Mouse (Mus musculus) cerebellum, adult 9-11 months (tissue): ENCODE data around the gene Drd3.

Experiments
- DNase-seq: peaks from one replicate; pipeline ENCODE4 v3.0.0; 2022

Gene Drd3

DNA sequence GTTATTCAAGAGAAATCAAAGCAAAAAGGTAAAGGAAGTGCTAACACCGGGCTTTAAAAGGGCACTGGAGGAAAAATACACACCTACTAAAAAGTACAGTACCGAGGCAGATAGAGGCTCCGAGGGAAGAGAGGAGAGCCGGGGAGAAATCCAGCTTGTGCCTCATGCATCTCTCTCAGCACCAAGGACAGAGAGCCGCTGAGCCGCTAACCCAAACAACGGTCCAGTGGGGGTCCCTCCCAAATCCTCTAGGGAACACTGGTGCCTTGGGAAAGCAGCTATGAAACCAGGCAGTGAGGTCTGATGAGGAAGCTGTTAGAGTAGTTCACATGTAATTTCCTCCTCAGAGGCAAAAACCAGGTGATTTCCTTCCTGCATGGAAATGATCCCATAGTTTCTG lies at the start of gene Drd3:
Gene Drd3, plus strand, starts transcription at position 276 of the 400 bp plus-strand sequence.
- DNase-seq: no peak

DNA sequence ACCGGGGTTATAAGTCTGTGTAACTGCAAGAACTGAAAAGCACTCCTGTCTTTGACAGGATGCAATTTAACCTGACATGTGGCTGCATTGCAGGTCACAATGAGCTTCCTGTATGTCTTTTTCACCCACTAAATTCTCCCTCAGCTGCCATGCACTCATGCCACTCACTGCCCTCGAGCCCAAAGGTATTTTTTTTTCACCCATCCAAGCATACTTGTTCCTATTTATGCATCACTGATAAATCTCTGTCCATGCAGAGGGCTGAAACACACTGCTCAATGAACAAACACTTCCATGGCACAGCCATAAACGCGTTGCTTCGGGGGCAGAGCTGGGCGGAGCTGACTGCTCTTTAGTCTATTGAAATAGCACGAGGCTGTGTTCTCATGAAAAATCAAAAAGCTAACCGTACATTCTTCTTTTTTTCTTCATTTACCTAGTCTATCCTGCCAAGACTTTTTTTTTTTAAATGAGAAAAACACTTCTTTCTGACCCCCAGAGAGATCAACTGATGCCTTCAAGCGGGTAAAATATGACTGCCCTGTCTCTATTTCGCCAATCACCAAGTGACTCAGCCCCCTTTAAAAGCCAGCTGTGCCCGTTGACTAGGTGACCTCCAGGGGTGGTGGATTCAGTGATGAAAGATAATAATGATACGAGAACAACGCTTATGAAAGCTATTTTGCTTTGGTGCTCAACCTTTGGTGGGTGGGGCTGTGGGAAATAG lies 45.3 kb upstream of the Drd3 start:
- DNase-seq: no peak

DNA sequence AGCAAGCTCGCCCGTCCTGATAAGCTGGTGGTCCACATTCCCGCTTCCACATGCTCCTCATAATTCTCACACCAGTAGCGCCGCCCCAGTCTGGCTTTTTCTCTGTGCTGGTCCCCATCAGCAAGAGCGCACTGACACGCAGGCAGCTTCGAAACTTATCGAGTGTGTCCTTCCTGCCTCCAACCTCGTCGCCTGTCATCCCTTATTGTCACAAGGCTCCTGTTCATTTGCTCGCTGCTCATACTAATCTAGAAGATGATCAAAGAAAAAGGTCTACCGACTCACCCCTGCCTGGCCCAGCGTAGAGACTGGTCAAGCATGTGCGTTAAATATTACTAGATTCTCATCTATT lies 44.8 kb upstream of the Drd3 start:
- no peak for DNase-seq

DNA sequence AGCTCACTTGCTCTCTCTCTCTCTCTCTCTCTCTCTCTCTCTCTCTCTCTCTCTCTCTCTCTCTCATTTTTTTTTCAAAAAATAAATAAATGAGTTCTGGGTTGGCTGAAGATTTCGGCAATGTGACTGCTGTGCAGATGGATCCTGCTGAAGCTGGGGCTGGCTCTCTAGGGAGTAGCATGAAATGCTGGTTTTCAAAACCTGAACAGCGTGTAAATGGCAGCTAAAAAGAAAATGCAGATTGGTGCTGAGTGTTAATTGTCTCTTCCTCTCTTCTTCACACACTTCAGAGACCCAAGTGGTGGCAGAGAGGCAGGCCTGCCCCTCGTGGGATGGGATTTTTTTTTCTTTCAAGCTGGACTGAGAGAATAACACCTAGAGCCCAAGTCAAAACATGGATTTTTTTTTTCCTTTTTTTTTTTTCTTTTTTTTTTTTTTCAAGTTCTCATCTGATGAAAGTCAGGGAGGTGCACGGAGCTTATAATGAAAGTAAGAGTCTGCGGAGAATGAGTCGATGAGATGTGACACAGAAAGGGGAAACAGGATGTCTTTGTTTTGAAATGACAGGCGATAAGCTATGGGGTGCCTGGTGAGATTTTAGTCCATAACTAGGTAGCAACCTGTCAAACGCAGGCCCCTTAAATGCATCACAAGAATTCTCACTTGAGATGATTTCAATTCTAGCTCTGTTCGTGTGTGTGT lies 44.2 kb upstream of the Drd3 start:
- DNase-seq: no peak

DNA sequence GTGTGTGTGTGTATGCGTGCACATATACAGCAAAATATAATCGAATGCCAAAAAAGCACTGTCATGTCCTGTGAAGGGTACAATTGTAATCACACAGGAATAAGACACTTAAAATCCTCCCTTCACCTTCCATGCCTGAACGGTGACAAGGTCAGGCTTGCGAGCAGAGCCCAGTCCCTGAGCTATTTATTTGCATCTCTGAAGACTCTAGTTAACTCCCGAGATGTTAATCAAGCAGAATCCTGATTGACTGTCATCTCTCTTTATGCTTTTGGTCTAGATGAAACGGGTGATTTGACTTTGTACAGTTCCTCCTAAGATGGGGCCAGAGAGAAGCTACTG lies 43.7 kb upstream of the Drd3 start:
- no peak for DNase-seq

DNA sequence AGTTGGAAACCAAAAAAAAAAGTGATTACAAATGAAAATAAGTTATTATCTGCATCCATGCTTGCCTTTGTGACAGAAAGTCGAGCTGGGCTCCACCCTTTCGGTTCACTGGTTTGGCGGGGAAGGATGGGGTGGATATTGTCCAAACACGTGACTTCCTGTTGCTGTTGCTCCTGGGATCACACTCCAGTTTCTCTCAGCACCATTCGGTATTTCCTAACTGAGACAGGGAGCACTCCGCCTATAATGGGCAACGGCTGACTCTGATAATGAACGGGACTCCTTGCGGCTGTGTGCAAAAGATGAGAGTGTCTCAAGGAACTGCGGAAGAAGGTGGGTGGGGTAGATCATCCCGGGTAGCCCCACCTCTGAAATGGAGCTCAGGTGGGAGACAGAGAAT lies 43.2 kb upstream of the Drd3 start:
- DNase-seq: no peak

DNA sequence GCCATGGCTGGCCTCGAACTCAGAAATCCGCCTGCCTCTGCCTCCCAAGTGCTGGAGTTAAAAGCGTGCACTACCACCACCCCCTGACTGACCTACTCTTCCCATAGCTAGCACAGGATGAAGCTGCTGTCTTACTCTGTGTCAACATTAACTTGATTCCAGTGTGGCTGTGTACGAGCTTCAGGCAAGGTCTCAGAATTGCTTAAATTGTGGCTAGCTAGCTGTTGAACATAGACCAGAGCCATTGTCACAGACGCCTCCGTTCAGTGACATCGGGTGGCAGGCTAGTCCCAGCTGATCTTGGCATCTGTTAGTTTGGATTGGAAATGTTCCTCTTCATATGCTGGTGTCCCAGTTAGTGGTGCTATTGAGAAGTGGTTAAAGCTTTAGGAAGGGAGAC lies 42.5 kb upstream of the Drd3 start:
- DNase-seq: no peak

DNA sequence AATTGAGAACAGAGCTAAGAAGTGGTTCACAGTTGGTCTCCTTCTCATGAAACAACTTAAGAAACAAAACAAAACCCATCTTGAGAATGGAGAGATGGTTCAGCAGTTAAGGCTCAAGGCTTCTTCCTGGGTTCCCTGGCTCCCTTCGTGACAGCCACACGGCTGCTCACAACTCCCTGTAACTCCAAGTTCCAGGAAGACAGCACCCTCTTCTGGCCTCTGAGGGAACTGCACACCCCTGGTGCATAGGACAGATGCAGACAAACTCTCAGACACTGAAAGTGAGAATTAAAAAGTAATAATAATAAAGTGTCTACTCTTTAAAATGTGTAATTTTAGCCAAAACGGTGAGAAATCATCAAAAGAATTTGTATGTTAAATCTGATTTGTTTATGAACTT lies 29.4 kb upstream of the Drd3 start:
- DNase-seq: no peak

DNA sequence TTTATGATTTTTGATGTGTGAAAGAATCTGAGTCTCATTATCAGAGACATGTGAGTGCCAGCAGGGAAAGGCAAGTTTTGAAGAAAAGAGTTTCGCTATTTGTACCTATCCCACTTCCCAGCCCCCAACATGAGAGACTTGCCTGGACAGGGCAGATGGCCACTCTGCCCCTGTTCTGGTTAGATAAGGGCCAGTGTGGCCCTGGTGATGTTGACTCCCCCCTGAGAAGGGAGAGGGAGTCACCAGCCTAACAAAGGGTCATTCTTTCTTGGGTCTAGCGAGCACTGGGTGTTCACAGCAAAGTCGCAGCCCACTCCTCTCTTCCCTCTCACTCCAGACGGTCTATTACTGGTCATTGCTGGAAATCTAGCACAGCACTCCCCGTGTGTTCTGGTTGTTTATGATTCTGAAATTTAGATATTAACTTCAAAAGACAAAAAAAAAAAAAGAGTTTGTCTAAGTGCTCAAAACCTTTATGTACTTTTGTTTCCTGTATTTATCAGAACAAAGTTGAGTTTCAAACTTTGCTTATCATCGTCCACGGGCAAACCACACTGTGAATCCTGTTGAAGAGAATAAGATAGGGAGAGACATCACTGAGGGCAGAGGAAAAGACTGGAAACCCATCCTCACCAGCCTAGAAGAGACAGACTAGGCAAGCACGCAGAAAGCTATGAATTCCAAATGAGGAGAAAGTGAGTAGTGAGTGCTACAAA lies 24.2 kb upstream of the Drd3 start:
- DNase-seq: no peak

DNA sequence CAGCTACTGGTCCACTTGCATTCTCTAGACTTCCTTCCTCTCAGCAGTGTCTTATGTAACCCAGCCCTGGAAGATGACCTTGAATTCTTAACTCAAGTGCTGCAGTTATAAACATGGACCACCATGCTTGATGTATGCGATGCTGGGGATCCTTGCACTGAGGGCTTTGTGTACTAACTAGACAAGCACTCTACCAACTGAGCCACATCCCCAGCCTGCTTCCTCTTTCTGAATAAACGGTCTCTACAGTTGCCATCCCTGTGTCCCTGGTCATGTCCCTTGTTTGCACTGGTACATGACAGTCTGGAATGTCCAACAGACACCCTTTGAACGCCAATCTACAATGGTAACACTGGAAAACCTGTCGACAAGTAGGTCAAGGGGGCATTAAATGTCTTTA lies 23.5 kb upstream of the Drd3 start:
- no peak for DNase-seq

DNA sequence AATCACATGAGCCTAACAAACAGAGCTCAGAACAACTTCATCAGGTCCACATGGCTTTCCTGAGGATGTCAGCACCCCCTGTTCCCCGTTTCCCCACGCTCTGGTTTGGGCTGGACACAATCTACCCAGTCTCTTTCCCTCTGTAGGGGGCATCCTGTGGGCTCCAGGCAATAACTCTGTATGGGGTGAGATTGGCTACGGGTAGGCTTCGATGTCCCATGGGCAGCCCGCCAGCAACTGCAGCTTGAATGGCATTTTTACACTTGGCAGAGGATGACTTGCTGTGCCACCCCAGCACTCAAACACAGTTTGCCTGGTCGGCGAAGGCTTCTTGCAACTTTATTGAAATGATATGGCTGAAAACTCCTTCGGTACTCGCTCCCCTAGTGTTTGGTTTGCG lies 21.3 kb upstream of the Drd3 start:
- DNase-seq: no peak

DNA sequence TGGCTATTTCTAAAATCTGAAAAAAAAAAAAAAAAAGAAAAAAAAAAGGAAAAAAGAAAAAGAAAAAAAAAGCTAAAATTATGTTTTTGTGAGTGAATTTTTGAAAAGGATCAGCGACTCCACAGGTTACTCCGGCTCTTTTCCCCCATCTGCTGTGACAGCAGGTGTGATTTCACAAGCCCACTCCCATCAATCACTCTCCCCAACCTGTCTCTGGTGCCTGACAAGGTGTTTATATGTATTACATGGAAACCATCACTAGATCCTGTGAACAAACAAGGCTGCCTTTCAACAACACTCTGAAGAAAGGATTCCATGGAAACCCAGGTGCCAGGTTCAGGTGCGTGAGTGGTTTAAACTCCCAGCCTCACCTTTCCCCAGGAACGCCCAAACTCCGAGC lies 20.9 kb upstream of the Drd3 start:
- DNase-seq: no peak

DNA sequence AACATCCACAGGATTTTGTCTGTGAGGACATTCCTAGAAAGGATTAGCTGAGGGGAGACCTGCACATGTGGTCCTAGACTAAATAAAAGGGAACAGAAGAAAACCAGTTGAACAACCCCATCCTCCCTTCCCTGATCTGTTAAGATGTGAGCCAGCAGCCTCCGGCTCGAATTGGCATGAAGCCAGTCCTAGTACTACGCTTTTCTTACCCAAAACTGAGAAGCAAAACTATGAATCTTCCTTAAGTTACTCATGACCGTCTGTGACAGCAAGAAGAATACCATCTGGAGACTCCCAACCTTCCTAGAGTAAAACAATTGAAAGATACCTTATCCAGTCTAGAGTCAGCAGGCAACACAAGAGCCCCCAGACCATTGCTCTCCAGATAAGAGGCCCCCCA lies 15.9 kb upstream of the Drd3 start:
- no peak for DNase-seq

DNA sequence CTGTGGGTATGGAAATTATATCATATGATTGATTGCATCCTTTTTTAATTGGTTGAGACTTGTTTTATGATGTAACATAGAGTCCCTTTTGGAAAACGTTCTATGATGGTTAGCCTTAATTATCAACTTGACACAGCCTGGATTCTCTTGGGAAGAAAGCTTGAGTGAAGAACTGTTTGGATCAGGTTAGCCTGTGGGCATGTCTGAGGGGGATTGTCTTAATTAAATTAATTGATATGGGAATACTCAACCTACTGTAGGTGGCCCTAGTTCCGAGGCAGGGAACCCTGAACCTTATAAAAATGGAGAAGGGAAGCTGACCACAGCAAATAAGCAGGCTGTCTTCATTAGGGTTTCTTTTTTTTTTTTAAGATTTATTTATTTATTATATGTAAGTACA lies 12.9 kb upstream of the Drd3 start:
- no peak for DNase-seq

DNA sequence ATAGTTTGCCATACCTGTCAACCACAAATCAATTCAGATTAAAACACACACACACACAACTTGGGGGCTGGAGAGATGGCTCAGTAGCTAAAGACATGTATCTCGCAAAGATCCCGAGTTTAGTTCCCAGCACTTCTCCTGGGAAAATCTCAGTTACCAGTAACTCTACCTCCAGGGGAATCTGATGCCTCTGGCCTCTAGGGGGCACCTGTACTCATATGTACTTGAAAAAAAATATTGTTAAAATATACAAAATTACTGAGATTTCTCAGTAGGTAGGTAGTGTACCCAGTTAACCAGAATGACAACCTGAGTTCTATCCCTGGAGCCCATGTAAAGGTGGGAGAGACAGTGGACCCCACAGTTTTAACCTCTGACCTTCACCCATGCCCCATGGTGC lies 5.4 kb upstream of the Drd3 start:
- DNase-seq: no peak

DNA sequence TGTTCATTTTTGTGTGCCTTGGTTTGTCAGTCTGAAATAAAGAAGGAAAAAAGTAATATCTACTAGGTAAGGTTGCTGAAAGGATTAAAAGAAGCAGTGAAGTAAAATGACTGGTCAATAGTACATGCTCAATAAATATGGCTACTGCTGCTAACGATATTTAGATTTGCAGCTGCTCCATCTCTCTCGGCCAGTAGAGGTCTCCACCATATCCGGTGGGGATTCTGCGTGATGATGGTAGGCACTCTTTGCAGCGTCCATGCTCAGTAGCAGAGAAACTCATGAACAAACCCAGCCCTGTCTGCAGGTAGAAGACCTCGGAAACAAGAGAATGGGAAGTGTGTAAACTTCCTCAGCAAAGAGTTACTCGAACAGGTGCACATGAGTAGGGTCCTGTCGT lies 926 bp upstream of the Drd3 start:
- no peak for DNase-seq

DNA sequence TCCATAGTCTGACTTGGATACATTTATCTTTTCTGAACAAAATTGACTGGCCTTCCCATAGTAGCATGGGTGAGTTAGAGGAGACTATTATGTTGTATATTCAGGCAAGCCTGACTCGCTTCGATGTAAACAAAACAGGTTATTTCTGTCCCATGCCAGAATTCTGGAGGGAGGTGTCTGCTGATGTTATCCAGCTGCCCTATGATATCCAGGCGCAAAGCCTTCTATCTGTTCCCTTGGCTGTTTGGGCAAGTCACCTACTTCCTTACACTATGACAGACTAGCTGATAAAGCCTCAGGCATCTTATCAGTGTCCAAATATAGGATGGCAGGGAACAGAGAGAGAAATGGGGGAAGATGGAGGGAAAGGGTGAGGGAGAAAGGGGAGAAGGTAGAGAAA lies 18.5 kb downstream of the Drd3 start:
- DNase-seq: no peak

DNA sequence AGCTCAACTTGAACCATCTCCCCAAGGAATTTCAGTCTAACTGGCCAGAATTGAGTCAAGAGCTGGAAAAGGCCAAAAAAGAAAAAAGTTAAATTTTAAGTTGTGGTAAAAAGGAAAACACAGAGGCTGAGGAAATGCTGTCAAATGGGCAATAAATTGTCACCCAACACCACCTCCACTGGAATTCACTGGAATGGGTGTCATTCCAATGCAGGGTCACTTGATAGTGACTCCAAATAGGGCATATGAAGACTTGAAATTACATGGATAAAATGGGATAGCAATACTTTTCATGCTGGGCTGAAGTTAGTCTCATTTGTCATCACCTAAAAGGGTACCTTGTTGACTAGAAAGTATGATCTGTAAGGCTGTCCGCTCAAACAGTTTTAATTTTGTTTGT lies 18.9 kb downstream of the Drd3 start:
- DNase-seq: no peak

DNA sequence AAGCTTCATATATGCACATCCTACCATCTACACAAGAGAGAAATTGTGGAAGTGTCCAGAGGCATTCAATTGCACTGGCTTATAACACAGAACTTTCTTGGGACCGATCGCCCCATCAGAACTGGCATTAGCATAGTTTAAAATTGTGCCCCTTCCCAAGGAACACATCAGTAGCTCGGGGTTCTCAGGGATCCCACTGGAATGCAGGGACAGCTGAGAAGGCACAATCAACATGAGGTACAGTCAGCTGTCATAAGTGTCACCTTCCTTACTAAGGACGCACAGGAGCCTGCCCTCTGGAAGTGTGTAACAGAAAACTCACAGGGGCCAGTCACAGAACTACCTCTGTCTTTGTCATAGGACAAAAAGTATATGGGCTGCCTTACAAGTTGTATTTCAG lies 19.7 kb downstream of the Drd3 start:
- no peak for DNase-seq

DNA sequence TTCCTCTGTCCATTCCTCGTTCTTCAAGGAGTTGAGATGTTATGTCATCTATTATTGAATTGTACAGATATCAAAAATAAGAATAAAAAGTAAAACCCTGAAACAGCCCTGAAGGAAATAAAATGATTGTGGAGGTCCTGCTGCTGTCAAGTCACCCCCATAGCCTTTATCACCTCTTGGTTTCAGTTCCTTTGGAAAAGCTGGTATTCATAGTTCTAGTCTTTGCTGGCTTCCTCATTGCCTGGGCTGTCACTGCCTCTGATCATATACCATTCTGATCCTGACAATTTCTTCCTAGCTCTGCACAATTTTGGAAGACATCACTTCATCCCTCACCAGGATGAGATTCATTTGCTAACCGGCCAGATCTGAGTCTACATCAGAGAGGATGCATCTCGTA lies 23.1 kb downstream of the Drd3 start:
- no peak for DNase-seq

DNA sequence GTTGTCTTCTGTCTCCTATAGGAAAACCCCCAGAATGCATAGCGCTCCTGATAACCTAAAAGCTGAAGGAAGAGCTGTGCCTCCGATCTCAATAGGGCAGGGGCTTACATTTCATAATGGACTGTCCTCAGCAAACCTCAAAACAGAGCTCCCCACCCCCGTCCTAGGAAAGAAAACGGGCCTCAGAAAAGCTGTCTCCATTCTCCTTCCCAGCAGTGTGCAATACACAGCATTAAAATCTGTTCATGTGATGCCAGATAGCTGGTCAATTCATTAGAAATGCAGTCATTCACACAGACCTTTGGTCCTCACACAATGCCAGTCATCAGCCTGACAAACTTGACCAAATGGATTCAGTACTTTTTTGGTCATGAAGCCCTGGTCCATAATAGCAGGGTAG lies 45.7 kb downstream of the Drd3 start:
- DNase-seq: no peak

DNA sequence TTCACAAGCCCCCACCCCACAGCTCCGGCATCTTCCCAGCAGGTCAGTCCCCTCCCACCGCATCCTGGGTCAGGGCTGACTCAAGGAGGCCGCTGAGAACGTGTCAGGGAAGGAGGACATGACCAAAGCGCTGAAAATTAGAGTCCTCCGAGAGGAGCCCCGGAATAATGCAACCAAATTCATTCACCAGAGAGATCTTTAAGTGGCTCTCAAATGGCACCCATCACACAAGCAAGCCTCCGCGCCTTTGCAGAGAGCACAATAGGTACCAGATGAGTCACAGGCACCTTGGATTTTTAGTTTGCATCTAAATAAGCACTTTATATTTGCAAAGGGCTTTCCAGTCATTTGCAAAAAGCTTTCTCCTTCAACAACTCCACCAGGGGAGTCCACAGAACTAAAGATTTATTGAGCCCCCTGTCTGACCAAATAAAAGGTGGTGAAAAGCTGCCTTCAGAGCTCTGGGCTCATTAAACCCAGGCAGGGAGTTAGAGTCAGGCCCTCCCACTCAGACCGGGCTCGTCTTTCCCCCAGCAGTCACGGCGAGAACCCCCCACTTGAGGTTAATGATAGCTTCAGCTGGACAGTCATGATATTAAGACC lies 46.4 kb downstream of the Drd3 start:
- no peak for DNase-seq

DNA sequence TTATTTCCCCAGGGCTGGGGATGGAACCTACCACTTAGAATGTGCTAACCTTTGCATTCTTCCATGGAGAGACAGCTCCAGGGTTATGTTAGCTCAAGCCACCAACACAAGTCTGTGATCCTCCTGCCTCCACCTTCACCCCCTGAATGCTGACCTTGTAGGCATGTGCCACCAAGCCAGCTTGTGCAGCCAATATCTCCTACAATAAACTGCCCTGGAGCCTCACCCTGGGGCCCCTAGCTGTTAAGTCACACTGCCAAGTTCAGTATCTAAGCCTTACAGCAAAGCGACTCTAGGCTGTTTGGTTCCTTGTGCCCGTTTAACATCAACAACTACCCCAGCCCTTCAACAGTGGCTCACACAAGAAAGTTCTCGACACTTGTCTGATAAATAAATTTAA lies 47.3 kb downstream of the Drd3 start:
- DNase-seq: no peak

DNA sequence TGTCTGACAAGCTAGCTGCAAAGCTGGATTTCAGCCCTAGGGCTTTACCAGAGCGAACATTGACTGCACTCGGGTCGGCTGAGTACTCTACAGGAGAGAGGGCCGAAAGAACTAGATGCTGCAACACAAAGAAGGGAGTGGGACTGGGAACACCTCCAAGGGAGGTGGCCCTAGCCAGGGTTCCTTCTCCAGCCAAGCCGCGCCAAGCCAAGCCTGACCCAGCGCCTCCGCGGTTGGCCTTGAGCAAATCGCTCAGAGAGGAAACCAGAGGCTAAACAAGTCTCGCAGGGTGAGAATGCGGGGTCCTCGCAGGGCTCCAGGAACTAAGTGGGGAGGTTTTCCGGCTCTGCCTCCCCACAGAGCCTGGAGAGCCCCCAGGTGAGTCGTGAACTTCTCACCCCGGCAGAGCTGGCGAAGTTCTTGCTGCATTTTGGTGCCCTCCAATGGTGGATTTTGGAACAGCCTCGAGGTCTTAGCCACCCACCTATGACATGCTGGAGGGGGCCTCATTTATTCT lies 48.0 kb downstream of the Drd3 start:
- peak; percentile 38 for DNase-seq
